Mouse (Mus musculus) E14TG2a.4 (cell line): ENCODE results near the gene Tmem143.
A peak's percentile ranks its signal among the peaks of the same experiment; 100 is the strongest.

Source experiments
- H3K27me3 ChIP-seq: 2 replicates; pipeline ENCODE4 v1.6.1; 2014; ENCODE audit warnings: low read length, control low read depth; ENCODE audit not compliant: insufficient read depth
- H3K36me3 ChIP-seq: 2 replicates; pipeline ENCODE4 v1.6.1; 2014; ENCODE audit warnings: low read length, control low read depth; ENCODE audit not compliant: insufficient read depth
- H3K4me1 ChIP-seq: replicated peaks from 2 replicates; pipeline ENCODE4 v1.6.1; 2014; ENCODE audit warnings: low read depth, low read length, control low read depth
- H3K4me3 ChIP-seq: replicated peaks from 2 replicates; pipeline ENCODE4 v1.5.1; 2014; ENCODE audit warnings: mild to moderate bottlenecking, low read length
- H3K9me3 ChIP-seq: 2 replicates; pipeline ENCODE4 v1.6.1; 2014; ENCODE audit warnings: low read length, control low read depth
- CTCF ChIP-seq: conservative IDR thresholded peaks from 2 replicates; pipeline ENCODE4 v1.5.1; 2014; ENCODE audit warnings: low read length
- NANOG ChIP-seq: IDR thresholded peaks from 2 replicates; pipeline ENCODE4 v1.6.1; 2014; ENCODE audit warnings: borderline replicate concordance, low read length, mixed read lengths
- POU5F1 ChIP-seq: IDR thresholded peaks from 2 replicates; pipeline ENCODE4 v1.6.1; 2014; ENCODE audit warnings: low read length, borderline replicate concordance

The Tmem143 gene

DNA sequence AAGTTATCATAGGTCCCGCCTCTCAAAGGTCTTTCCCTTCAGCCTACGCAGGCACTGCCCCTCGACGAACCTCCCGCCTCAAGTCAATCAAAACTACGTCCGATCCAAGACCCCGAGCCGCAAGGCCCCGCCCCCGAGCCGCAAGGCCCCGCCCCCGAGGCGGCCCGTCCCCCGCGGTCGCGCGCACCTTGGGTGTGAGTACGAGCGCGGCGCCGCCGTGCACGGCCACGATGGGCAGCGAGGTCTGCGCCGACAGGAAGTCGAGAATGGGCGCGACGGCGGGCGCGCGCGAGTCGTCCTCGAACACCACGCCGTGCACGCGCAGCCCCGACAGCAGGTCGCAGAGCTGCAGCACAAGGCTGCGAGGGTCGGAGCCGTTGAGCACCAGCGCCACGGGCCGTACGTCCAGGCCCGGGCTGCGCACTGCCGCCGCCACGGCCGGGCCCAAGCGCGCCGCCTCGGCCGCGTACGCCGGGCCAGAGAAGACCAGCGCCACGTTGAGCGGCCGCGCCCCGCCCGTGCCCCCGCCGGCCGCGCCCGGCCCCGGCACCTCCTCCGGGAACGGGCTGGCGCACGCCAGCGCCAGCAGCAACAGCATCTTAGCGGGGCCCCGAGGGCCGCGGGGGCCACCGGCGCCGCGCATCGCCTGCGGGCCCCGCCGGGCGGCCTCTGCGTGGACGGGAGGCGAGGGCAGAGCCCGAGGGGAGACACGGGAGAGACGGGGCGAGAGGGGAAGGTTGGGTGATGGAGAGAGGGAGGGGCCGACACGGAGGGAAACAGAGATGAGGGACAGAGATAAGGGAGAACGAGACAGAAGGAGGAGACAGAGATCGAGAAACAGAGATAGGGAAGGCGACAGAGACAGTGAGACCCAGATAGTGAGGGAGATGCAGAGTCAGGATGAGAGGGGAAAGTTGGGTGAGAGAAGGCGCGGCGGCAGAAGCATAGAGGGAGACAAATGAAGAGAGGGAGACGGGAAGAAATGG, 30.5 kb upstream of the Tmem143 start:
- H3K4me1 ChIP-seq = peaks cover 51% of the 10 kb centered on the region
- no peaks in the 10 kb centered on the region for H3K36me3 ChIP-seq
- no peaks in the 10 kb centered on the region for H3K9me3 ChIP-seq
- H3K27me3 ChIP-seq = peaks cover 68% of the 10 kb centered on the region
- peak overlapping the region; percentile 86 for H3K4me3 ChIP-seq
- TF ChIP-seq POU5F1 (no peak), NANOG (no peak), CTCF (no peak)

DNA sequence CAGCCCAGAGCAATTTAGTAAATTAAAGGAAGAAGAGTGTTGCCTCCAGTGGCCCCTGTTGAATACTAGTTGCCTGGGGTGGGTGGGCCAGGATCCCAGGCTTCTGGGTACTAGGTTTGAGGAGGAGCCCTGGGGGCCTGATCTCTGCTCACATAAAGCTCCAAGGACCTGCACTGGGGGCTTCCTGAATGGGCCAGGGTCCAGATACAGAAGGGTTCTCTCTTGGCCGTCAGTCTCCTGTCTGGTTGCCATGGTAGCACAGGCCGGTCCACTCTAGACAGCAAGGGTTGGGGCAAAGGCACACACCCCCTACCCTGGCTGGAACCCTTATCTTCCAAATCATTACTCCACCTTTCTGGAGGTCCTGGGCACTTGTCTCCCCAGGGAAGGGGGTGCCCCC, 28.9 kb upstream of the Tmem143 start:
- TF ChIP-seq NANOG (no peak), POU5F1 (no peak), CTCF (no peak)
- Histone ChIP-seq H3K4me3 (no peak overlapping the region), H3K4me1 (peaks cover 39% of the 10 kb centered on the region), H3K36me3 (no peaks in the 10 kb centered on the region), H3K9me3 (no peaks in the 10 kb centered on the region), H3K27me3 (peaks cover 64% of the 10 kb centered on the region)

DNA sequence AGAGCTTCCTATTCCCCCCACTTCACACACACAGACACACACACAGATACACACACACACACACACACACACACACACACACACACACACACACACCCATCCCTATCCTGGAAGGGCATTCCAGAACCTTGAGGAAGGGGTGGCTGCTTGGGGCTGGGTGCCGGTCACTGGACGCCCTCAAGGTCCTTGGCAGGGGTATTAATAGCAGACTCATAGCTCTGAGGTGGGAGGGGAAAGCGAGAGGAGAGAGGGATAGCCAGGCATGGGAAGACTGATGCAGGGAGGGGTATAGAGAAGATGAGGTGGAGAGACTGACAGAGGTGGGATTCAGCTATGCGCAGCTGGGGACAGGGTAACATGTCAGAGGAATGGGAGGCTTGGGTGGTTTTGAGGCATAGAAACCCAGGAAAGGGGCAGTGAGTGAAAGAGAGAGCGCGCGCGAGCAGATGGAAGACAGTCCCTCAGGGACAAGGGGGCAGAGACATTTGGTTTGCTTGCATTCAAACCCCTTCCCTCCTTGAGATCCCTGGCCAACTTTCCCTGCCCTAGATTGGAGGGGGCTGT, 27.6 kb upstream of the Tmem143 start:
- TF ChIP-seq NANOG (no peak), POU5F1 (no peak), CTCF (no peak)
- peaks cover 55% of the 10 kb centered on the region for H3K27me3 ChIP-seq
- H3K36me3 ChIP-seq = peaks cover 3% of the 10 kb centered on the region
- peaks cover 49% of the 10 kb centered on the region for H3K4me1 ChIP-seq
- H3K4me3 ChIP-seq = no peak overlapping the region
- H3K9me3 ChIP-seq = no peaks in the 10 kb centered on the region

GRCm38 (mm10) chr7:45869787-45870186, 27.0 kb upstream of the Tmem143 start:
- Histone ChIP-seq H3K4me1 (peaks cover 54% of the 10 kb centered on the region), H3K36me3 (peaks cover 9% of the 10 kb centered on the region), H3K9me3 (no peaks in the 10 kb centered on the region), H3K27me3 (peaks cover 55% of the 10 kb centered on the region), H3K4me3 (peak overlapping the region; percentile 69)
- TF ChIP-seq POU5F1 = no peak
- no peak for TF ChIP-seq NANOG
- TF ChIP-seq CTCF = no peak

DNA sequence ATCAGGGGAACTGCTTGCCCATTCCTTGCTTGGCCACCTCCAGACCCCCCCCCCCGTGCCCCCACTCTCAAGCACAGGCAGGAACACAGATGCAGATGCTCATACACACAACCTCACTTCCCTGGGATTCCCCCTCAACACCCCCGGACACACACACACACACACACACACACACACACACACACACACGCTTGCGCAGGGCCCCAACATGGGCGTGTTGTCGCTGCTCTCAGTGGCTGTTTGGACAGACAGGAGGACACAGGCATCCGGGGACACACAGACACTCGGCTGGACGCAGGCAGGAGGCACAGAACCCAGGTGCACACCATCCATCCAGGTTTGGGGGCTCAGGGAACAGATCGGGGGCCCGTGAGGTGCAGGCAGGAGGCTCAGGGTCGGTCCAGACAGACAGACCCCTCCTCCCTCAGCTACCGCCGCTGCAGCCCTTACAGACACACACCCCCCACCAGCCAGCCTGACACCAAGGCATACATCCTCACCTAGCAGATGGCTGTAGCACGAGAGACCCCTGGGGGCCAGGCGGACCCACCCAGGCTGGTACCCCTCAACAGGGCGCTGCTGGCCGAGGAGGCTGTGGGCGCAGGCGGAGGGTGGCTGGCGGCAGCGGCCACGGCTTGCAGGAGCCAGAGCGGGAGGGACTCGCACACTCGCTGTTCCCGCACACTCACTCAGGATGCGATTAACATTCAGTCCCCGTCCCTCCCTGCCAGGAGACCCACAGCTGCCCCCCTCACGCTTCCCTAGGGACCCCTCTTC, 26.3 kb upstream of the Tmem143 start:
- Histone ChIP-seq H3K36me3 (peaks cover 16% of the 10 kb centered on the region), H3K4me1 (peaks cover 57% of the 10 kb centered on the region)
- no peak for TF ChIP-seq CTCF
- TF ChIP-seq POU5F1 = no peak
- no peak for TF ChIP-seq NANOG

DNA sequence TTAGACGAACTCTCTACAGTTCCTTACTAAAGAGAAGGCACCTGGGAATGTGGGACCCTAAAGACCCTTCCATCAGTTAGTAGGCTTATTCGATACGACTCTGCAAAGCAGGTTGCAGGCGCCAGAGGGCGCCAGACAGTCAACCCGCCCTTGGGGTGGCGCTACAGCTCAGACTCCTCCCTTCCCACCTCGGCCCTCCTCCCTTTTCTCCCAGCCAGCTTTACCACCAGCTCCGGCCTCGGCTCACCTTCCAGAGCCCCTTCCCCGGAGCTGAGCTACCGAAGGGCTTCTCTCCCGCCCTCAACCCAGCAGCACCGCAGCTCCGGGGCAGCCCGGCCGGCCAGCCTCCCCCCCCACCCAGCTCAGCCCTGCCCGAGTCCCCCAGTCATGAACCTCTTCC, 24.1 kb upstream of the Tmem143 start, which contains the start of gene Kdelr1:
Gene Kdelr1, plus strand, starts transcription at position 149 of the 400 bp plus-strand sequence.
- Histone ChIP-seq H3K36me3 (peaks cover 36% of the 10 kb centered on the region), H3K4me3 (peak within 1 kb of the TSS; percentile 87), H3K4me1 (peaks cover 46% of the 10 kb centered on the region), H3K9me3 (no peaks in the 10 kb centered on the region), H3K27me3 (peaks cover 45% of the 10 kb centered on the region)
- TF ChIP-seq CTCF = peak; percentile 87
- TF ChIP-seq NANOG = no peak

More for the DNA sequence above, 26.3 kb upstream of the Tmem143 start:
- no peaks in the 10 kb centered on the region for H3K9me3 ChIP-seq
- H3K4me3 ChIP-seq = peak overlapping the region; percentile 69
- peaks cover 55% of the 10 kb centered on the region for H3K27me3 ChIP-seq

- TF ChIP-seq CTCF (0 out of 2 replicates have a peak, but pooled peaks have one; percentile 12), POU5F1 (no peak), NANOG (no peak)
- Histone ChIP-seq H3K27me3 (peaks cover 38% of the 10 kb centered on the region), H3K9me3 (no peaks in the 10 kb centered on the region), H3K4me1 (peaks cover 40% of the 10 kb centered on the region), H3K36me3 (peaks cover 40% of the 10 kb centered on the region), H3K4me3 (peak overlapping the region; percentile 87)
Observed at GRCm38 (mm10) chr7:45873061-45873947, 23.4 kb upstream of the Tmem143 start.
